Mouse (Mus musculus): Measurements from ENCODE around the gene Mcm9. TPM values are rescaled to one million over a fixed set of nuclear protein-coding genes. Genes with fewer than 3 reads are reported as not detected.
"Not testable (repeated sequence)": the region's sequence is repeated elsewhere in the genome, so short reads cannot be mapped to it uniquely, and the experiment has no call there.

The Mcm9 gene
- total RNA-seq, 2 experiments from 2014 or later = 5.4 to 5.8 TPM

DNA sequence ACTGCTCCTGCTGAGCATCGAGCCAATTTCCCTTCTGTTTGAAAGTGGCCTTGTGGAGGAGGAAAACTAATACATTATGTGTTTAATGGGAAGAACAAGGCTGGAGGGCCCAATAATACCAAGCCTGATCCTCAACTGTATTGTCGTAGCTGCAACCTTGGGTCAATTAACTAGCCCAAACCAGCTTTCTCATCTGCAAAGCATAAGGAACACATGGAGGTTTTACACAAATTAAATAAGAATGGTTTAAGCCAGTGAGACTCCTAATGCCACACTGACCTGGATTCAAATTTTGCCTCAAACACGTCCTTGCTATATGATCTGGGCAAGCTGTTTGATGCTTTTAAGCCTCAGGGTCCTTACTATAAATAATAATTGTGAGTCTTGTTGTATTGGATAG, 125.2 kb downstream of the Mcm9 start:
- no peak for DNase-seq (ENCODE audit: extremely low spot score in 1 of 2, low spot score in 1 of 2)

- DNase-seq (ENCODE audit: extremely low spot score in 1 of 2, low spot score in 1 of 2) = peak in 1 of 2 experiments; percentile 27
Measured at GRCm38 (mm10) chr10:53502875-53503816, 127.1 kb downstream of the Mcm9 start.

DNA sequence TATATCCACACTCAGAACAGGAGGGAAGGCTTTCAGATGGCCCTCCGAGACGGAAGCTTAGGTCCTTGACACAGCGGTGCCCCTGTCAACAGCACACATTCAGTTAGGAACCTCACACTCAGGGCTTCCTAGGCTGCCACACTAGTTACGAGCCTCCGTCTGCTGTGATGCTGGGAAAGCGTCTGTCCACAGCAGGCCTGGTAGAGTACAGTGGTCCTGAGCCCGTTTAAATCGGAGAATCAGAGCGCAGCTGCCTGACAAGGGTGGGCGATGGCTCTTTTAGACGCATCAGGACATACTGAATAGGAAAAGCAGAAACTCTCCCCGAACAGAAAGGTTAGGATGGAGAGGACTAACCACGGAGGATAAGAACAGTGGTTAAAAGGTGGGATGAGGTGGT, 127.8 kb downstream of the Mcm9 start:
- DNase-seq (ENCODE audit: extremely low spot score in 1 of 2, low spot score in 1 of 2) = no peak

GRCm38 (mm10) chr10:53499518-53499917, 130.7 kb downstream of the Mcm9 start:
- no peak for DNase-seq (ENCODE audit: extremely low spot score in 1 of 2, low spot score in 1 of 2)

GRCm38 (mm10) chr10:53495349-53495748, 134.9 kb downstream of the Mcm9 start:
- DNase-seq (ENCODE audit: extremely low spot score in 1 of 2, low spot score in 1 of 2) = not testable (repeated sequence)

DNA sequence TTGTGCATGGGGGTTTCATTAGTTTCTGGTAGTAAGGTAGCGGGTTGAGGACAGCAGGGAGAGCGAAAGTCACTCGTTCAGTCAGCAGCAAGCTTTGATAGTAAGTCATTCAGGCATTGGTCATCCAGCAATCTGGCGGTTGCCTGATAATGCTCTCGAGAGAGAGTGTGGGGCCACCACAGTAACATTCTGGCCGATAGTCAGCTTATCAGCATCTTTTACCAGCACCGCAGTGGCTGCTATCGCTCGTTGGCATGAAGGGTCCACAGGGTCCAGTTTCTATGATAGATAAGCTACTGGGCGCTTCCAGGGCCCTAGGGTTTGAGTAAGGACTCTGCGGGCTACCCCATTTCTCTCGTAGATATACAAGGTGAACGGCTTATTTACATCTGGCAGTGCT, 136.3 kb downstream of the Mcm9 start:
- DNase-seq (ENCODE audit: extremely low spot score in 1 of 2, low spot score in 1 of 2) = no peak

Other genes starting within 250 kb of the Mcm9 start
- gene Asf1a, start 33.7 kb downstream of the Mcm9 start, total RNA-seq (2021) = 10 to 100 TPM; 19.1 to 22.7 TPM
- 10 to 100 TPM; 19.9 to 25.6 TPM for gene Fam184a, start 120.7 kb upstream of the Mcm9 start, total RNA-seq (2021)

All from layer of hippocampus, postnatal 25 days (tissue).